Mouse (Mus musculus): ENCODE measurements around the gene Disc1. TPM values are rescaled to one million over a fixed set of nuclear protein-coding genes. Genes with fewer than 3 reads are reported as not detected.

Disc1 gene
- total and polyA plus RNA-seq, 3 experiments = 0.75 to 2.2 TPM; not detected in 1

DNA sequence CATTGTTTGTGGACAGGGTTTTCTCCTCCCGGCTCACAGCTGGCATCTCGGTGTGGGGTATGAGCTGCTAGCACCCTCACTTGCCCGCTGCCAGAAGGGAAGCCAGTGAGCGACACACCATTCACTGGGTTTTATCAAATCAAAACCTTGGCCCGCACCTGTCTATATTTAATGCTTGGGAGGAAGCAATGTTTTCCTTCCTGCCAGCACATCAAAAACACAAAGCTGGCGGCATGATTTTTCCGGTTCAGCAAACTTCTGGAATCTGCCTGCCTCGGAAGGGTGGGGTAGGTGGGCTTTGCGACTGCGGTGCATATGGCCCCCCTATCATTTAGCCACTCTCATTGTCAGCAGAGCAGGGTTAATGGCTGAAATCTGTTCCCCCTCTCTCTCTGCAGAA lies 80.9 kb downstream of the Disc1 start:
- Histone ChIP-seq H3K9ac (ENCODE audit: control insufficient read depth, low read depth, low read length, poor library complexity, severe bottlenecking) (no peak overlapping the region), H3K9me3 (replicated peaks; ENCODE audit: insufficient read depth, low read length) (no peaks in the 10 kb centered on the region), H3K27ac (ENCODE audit: control insufficient read depth, low read depth, low read length) (no peak overlapping the region), H3K36me3 (ENCODE audit: control insufficient read depth in 1 of 2, insufficient read depth in 2 of 2, low read length in 2 of 2) (peaks cover 0 to 37% of the 10 kb centered on the region in 2 experiments; a peak in 2 of 4 replicates), H3K27me3 (ENCODE audit: control insufficient read depth in 1 of 2, insufficient read depth in 2 of 2, low read length in 2 of 2) (no peaks in the 10 kb centered on the region), H3K4me1 (ENCODE audit: control insufficient read depth in 1 of 2, insufficient read depth in 2 of 2, low read length in 2 of 2) (peaks cover 9 to 46% of the 10 kb centered on the region in 2 experiments), H3K79me2 (ENCODE audit: control insufficient read depth, insufficient read depth, low read length, poor library complexity) (no peaks in the 10 kb centered on the region; the same call in 1 of the 2 replicates), H3K4me3 (ENCODE audit: control insufficient read depth in 1 of 2, insufficient read depth in 1 of 2, low read depth in 2 of 2, low read length in 2 of 2) (no peak overlapping the region)
- no peak for DNase-seq (ENCODE audit: low read depth, low spot score)
- no peak for TF ChIP-seq TAL1 (IDR thresholded peaks at IDR 0.05; ENCODE audit: low read length)
- TF ChIP-seq POLR2A (IDR thresholded peaks at IDR 0.05; ENCODE audit: control insufficient read depth in 1 of 2, insufficient read depth in 1 of 2, low read depth in 1 of 2, low read length in 2 of 2, poor library complexity in 1 of 2) = no peak
- TF ChIP-seq NRF1 (IDR thresholded peaks at IDR 0.05; ENCODE audit: insufficient read depth, low read depth, low read length, poor library complexity, severe bottlenecking) = no peak
- TF ChIP-seq JUND (IDR thresholded peaks at IDR 0.05; ENCODE audit: low read depth, low read length) = no peak
- TF ChIP-seq TBP (IDR thresholded peaks at IDR 0.05; ENCODE audit: low read depth, low read length) = no peak
- TF ChIP-seq NELFE (IDR thresholded peaks at IDR 0.05; ENCODE audit: low read depth, low read length) = no peak
- no peak for TF ChIP-seq ZC3H11A (IDR thresholded peaks at IDR 0.05; ENCODE audit: low read depth, low read length)
- TF ChIP-seq MAZ (IDR thresholded peaks at IDR 0.05; ENCODE audit: low read depth, low read length) = no peak
- no peak for TF ChIP-seq SMC3 (IDR thresholded peaks at IDR 0.05; ENCODE audit: low read depth, low read length)
- no peak for TF ChIP-seq TCF12 (IDR thresholded peaks at IDR 0.05; ENCODE audit: low read depth, low read length)
- TF ChIP-seq MAFK (IDR thresholded peaks at IDR 0.05; ENCODE audit: borderline replicate concordance, low read depth, low read length) = no peak
- TF ChIP-seq KAT2A (conservative IDR thresholded peaks at IDR 0.05; ENCODE audit: low read depth, low read length) = no peak

DNA sequence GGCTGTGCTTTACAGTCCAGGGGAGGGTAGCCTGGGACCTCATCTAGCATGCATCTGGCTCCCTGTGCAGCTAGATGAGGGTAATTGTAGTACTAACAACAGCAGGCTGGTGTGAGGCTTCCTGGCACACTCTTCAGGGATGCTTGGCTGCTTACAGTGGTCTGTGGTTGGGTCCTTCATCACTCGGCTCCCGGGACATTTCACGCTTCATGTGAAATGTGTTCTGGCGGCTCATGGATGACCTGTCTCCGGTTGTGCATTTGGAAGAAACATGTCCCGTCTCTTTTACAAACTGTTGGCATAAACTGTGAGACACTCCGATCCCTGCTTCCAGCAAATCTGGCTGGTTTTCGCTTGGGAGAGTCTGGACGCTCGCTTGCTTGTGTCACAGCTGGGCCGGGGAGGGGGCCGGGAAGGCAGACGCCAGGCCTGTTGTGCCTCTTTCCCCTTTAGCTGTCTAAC lies 85.7 kb downstream of the Disc1 start:
- Histone ChIP-seq H3K4me1 (ENCODE audit: control insufficient read depth in 1 of 2, insufficient read depth in 2 of 2, low read length in 2 of 2) (peaks cover 0 to 3% of the 10 kb centered on the region in 2 experiments; a peak in 1 of 4 replicates), H3K4me3 (ENCODE audit: control insufficient read depth in 1 of 2, insufficient read depth in 1 of 2, low read depth in 2 of 2, low read length in 2 of 2) (no peak overlapping the region), H3K9me3 (replicated peaks; ENCODE audit: insufficient read depth, low read length) (no peaks in the 10 kb centered on the region), H3K27ac (ENCODE audit: control insufficient read depth, low read depth, low read length) (no peak overlapping the region), H3K79me2 (ENCODE audit: control insufficient read depth, insufficient read depth, low read length, poor library complexity) (no peaks in the 10 kb centered on the region), H3K9ac (ENCODE audit: control insufficient read depth, low read depth, low read length, poor library complexity, severe bottlenecking) (no peak overlapping the region), H3K27me3 (ENCODE audit: control insufficient read depth in 1 of 2, insufficient read depth in 2 of 2, low read length in 2 of 2) (no peaks in the 10 kb centered on the region), H3K36me3 (ENCODE audit: control insufficient read depth in 1 of 2, insufficient read depth in 2 of 2, low read length in 2 of 2) (no peaks in the 10 kb centered on the region)
- TF ChIP-seq KAT2A (conservative IDR thresholded peaks at IDR 0.05; ENCODE audit: low read depth, low read length) (no peak), MYB (IDR thresholded peaks at IDR 0.05; ENCODE audit: low read depth, low read length) (no peak), POLR2AphosphoS5 (IDR thresholded peaks at IDR 0.05; ENCODE audit: borderline replicate concordance, low read depth, low read length) (no peak), ZKSCAN1 (IDR thresholded peaks at IDR 0.05; ENCODE audit: low read depth, low read length) (no peak), CHD1 (IDR thresholded peaks at IDR 0.05; ENCODE audit: low read depth, low read length) (no peak), HCFC1 (IDR thresholded peaks at IDR 0.05; ENCODE audit: low read depth, low read length) (no peak), NELFE (IDR thresholded peaks at IDR 0.05; ENCODE audit: low read depth, low read length) (no peak)
- DNase-seq (ENCODE audit: low read depth, low spot score) = no peak
